8 mouse cellular contexts compared by ENCODE assay signal in the genomic region with DNA sequence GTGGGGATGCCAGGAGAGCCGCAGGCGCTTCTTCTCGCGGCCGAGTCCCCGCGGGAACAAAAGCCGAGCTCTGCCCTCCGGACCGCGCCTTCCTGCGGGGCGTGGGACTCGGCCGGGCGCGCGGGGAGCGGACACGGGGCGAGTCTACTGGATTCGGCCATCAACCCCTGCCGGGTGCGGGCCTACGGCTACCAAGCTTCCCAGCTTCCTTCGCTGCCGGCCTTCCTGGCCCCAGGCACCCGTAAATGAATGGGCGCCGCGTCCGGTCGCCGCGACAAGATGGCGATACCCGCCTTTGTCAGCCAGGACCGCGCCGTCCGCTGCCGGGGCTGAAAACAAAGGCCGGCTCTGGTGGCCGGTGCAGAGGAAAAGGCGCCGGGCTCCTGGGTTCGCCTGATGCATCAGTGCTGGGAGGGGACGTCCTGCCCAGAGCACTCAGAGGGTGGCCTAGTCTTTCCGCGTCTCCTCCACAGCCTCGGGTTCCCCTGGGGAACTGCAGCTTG. TPM values are rescaled to one million over a fixed set of nuclear protein-coding genes. Genes with fewer than 3 reads are reported as not detected.
DNase-seq lines count a peak whose midpoint lies in the region; ATAC-seq and TF ChIP-seq lines count a peak whose summit lies in the region.

No protein-coding gene starts in this region.

- no peak for TF ChIP-seq CTCF in CH12.LX (conservative IDR thresholded peaks at IDR 0.05 in 1 of 2, IDR thresholded peaks at IDR 0.05 in 1 of 2; ENCODE audit: low read depth in 2 of 2, low read length in 2 of 2)
- no peak for TF ChIP-seq CTCF in heart, postnatal 0 days (IDR thresholded peaks at IDR 0.05; ENCODE audit: low read depth)

- peak; percentile 41 for DNase-seq in CH12.LX (ENCODE audit: extremely low read depth)
- DNase-seq in adrenal gland, postnatal 10 days = peak; percentile 78
- DNase-seq in heart, postnatal 0 days (ENCODE audit: low spot score) = peak; percentile 51
- DNase-seq in kidney, postnatal 4 days = peak; percentile 73 to 80
- DNase-seq in lung, postnatal 10 days = peak; percentile 60
- DNase-seq in right cerebral cortex, adult 2 months (ENCODE audit: low spot score in 2 of 2) = peak; percentile 44 to 55
- peak; percentile 62 for DNase-seq in yolk sac, embryonic 10.5 days (ENCODE audit: low spot score)

- dilution Hi-C loops in CH12.LX (cut with MboI; ENCODE audit: extremely low pct_ligation_motif_present, extremely low pct_unique_long_range_greater_than_20kb, low sequenced_read_pairs) = no loop called here

- H3K9ac ChIP-seq in CH12.LX (ENCODE audit: insufficient read depth, low read depth) = peak overlapping the region; percentile 100
- peak overlapping the region; percentile 97 for H3K9ac ChIP-seq in heart, postnatal 0 days (replicated peaks; ENCODE audit: low read depth, low read length)

- no peak for TF ChIP-seq EP300 in CH12.LX (IDR thresholded peaks at IDR 0.05; ENCODE audit: low read length)
- TF ChIP-seq EP300 in heart, postnatal 0 days (IDR thresholded peaks at IDR 0.05; ENCODE audit: low read depth) = 0 out of 2 replicates have a peak, but pooled peaks have one; percentile 43

- peak overlapping the region; percentile 90 to 92 (median 91) for H3K4me3 ChIP-seq in CH12.LX (replicated peaks in 1 of 3; ENCODE audit: low read depth in 2 of 3, low read length in 2 of 3, poor library complexity in 1 of 3)
- H3K4me3 ChIP-seq in erythroblast, embryonic 14.5 days (replicated peaks) = peak overlapping the region; percentile 92
- peak overlapping the region; percentile 97 for H3K4me3 ChIP-seq in heart, postnatal 0 days (ENCODE audit: low read depth, low read length)

- peaks cover 57% of the 10 kb centered on the region for H3K79me2 ChIP-seq in CH12.LX (replicated peaks; ENCODE audit: control insufficient read depth, extremely low read depth, insufficient read depth, poor library complexity, severe bottlenecking)

- H3K36me3 ChIP-seq in CH12.LX (replicated peaks in 1 of 2; ENCODE audit: control insufficient read depth in 1 of 2, insufficient read depth in 1 of 2, low read length in 1 of 2) = peaks cover 0 to 15% of the 10 kb centered on the region in 2 experiments
- peaks cover 8% of the 10 kb centered on the region for H3K36me3 ChIP-seq in erythroblast, embryonic 14.5 days (ENCODE audit: control insufficient read depth)
- H3K36me3 ChIP-seq in heart, postnatal 0 days (replicated peaks; ENCODE audit: control insufficient read depth, insufficient read depth, low read length) = no peaks in the 10 kb centered on the region

- ATAC-seq in heart, postnatal 0 days (ENCODE audit: insufficient read depth, low read depth) = peak; percentile 6; the same call in 1 of the 2 replicates

- peak overlapping the region; percentile 68; the same call in 1 of the 2 replicates for H3K4me2 ChIP-seq in CH12.LX (ENCODE audit: insufficient read depth, low read depth, poor library complexity, severe bottlenecking)
- peak overlapping the region; percentile 93 for H3K4me2 ChIP-seq in heart, postnatal 0 days (ENCODE audit: low read depth, low read length)

- H3K9me3 ChIP-seq in CH12.LX (replicated peaks; ENCODE audit: low read length) = no peaks in the 10 kb centered on the region
- no peaks in the 10 kb centered on the region for H3K9me3 ChIP-seq in erythroblast, embryonic 14.5 days (ENCODE audit: control insufficient read depth, low read length)
- no peaks in the 10 kb centered on the region for H3K9me3 ChIP-seq in heart, postnatal 0 days (replicated peaks; ENCODE audit: control insufficient read depth, low read length)

- WGBS in heart, postnatal 0 days = under 1% methylated on average over 51 of the region's 51 CpGs

- no peaks in the 10 kb centered on the region for H3K27me3 ChIP-seq in CH12.LX (replicated peaks)
- H3K27me3 ChIP-seq in erythroblast, embryonic 14.5 days (ENCODE audit: control insufficient read depth) = no peaks in the 10 kb centered on the region
- no peaks in the 10 kb centered on the region for H3K27me3 ChIP-seq in heart, postnatal 0 days (ENCODE audit: control insufficient read depth, insufficient read depth, low read length)

- no peak for TF ChIP-seq RAD21 in CH12.LX (IDR thresholded peaks at IDR 0.05; ENCODE audit: low read depth, low read length)

- peak overlapping the region; percentile 60 for H3K27ac ChIP-seq in CH12.LX (ENCODE audit: insufficient read depth, low read depth)
- H3K27ac ChIP-seq in heart, postnatal 0 days (ENCODE audit: low read depth) = peak overlapping the region; percentile 93

- in situ Hi-C loops in CH12.LX (cut with MboI; ENCODE audit: low pct_ligation_motif_present, low pct_unique_long_range_greater_than_20kb, low sequenced_read_pairs) = no loop called here

- no peak for TF ChIP-seq POLR2A in CH12.LX (IDR thresholded peaks at IDR 0.05; ENCODE audit: low read depth, low read length)

- H3K4me1 ChIP-seq in CH12.LX (ENCODE audit: control insufficient read depth in 1 of 2, insufficient read depth in 2 of 2) = peaks cover 25 to 60% of the 10 kb centered on the region in 2 experiments
- H3K4me1 ChIP-seq in erythroblast, embryonic 14.5 days (ENCODE audit: control insufficient read depth) = peaks cover 76% of the 10 kb centered on the region
- peaks cover 60% of the 10 kb centered on the region for H3K4me1 ChIP-seq in heart, postnatal 0 days (ENCODE audit: control insufficient read depth, insufficient read depth)

TF ChIP-seq in CH12.LX, 34 proteins besides CTCF, POLR2A, EP300 and RAD21:
- TF ChIP-seq TCF12 (IDR thresholded peaks at IDR 0.05; ENCODE audit: low read depth, low read length) = 0 out of 2 replicates have a peak, but pooled peaks have one; percentile 13
- no peak for TF ChIP-seq MEF2A (IDR thresholded peaks at IDR 0.05; ENCODE audit: borderline replicate concordance, low read depth, low read length)
- no peak for TF ChIP-seq ZKSCAN1 (IDR thresholded peaks at IDR 0.05; ENCODE audit: borderline replicate concordance, low read depth, low read length)
- no peak for TF ChIP-seq SMC3 (IDR thresholded peaks at IDR 0.05; ENCODE audit: low read depth, low read length)
- no peak for TF ChIP-seq USF1 (IDR thresholded peaks at IDR 0.05; ENCODE audit: low read depth, low read length)
- no peak for TF ChIP-seq ZC3H11A (IDR thresholded peaks at IDR 0.05; ENCODE audit: low read depth, low read length)
- no peak for TF ChIP-seq MYC (IDR thresholded peaks at IDR 0.05; ENCODE audit: low read depth, low read length)
- TF ChIP-seq ZMIZ1 (IDR thresholded peaks at IDR 0.05; ENCODE audit: low read depth, low read length) = no peak
- TF ChIP-seq TBP (conservative IDR thresholded peaks at IDR 0.05; ENCODE audit: low read depth, low read length) = no peak
- TF ChIP-seq BHLHE40 (IDR thresholded peaks at IDR 0.05; ENCODE audit: low read depth, low read length) = no peak
- no peak for TF ChIP-seq GABPA (IDR thresholded peaks at IDR 0.05; ENCODE audit: insufficient replicate concordance, low read depth, low read length)
- TF ChIP-seq USF2 (conservative IDR thresholded peaks at IDR 0.05; ENCODE audit: low read depth, low read length) = no peak
- no peak for TF ChIP-seq RCOR1 (conservative IDR thresholded peaks at IDR 0.05; ENCODE audit: low read depth, low read length)
- TF ChIP-seq KAT2A (IDR thresholded peaks at IDR 0.05; ENCODE audit: insufficient replicate concordance, low read length) = no peak
- no peak for TF ChIP-seq ELF1 (IDR thresholded peaks at IDR 0.05; ENCODE audit: low read depth, low read length)
- TF ChIP-seq JUND (conservative IDR thresholded peaks at IDR 0.05; ENCODE audit: low read depth, low read length) = no peak
- TF ChIP-seq ETS1 (conservative IDR thresholded peaks at IDR 0.05; ENCODE audit: low read depth, low read length) = no peak
- no peak for TF ChIP-seq ZNF384 (IDR thresholded peaks at IDR 0.05; ENCODE audit: low read depth, low read length)
- no peak for TF ChIP-seq NRF1 (IDR thresholded peaks at IDR 0.05; ENCODE audit: low read depth, low read length)
- peak; percentile 42; the same call in 1 of the 2 replicates for TF ChIP-seq MXI1 (IDR thresholded peaks at IDR 0.05; ENCODE audit: low read depth, low read length)
- TF ChIP-seq UBTF (IDR thresholded peaks at IDR 0.05; ENCODE audit: low read depth, low read length) = peak; percentile 73
- no peak for TF ChIP-seq POLR2AphosphoS2 (IDR thresholded peaks at IDR 0.05; ENCODE audit: low read depth, low read length)
- TF ChIP-seq HCFC1 (IDR thresholded peaks at IDR 0.05; ENCODE audit: low read depth, low read length) = no peak
- TF ChIP-seq CHD1 (IDR thresholded peaks at IDR 0.05; ENCODE audit: low read depth, low read length) = no peak
- peak; percentile 15; the same call in 1 of the 2 replicates for TF ChIP-seq SIN3A (IDR thresholded peaks at IDR 0.05; ENCODE audit: low read length)
- no peak for TF ChIP-seq MAX (IDR thresholded peaks at IDR 0.05; ENCODE audit: low read length)
- TF ChIP-seq E2F4 (IDR thresholded peaks at IDR 0.05; ENCODE audit: insufficient replicate concordance, low read depth, low read length) = no peak
- no peak for TF ChIP-seq PAX5 (IDR thresholded peaks at IDR 0.05; ENCODE audit: low read length)
- TF ChIP-seq MAZ (IDR thresholded peaks at IDR 0.05; ENCODE audit: low read depth, low read length) = no peak
- no peak for TF ChIP-seq NELFE (IDR thresholded peaks at IDR 0.05; ENCODE audit: low read depth, low read length)

RNA-seq across cellular contexts. Expression of a gene that starts 1.0 kb away (rescaled TPM):
- total RNA-seq in CH12.LX (2012; rRNA removed) = 106 and 134 TPM in 2 replicates
- total RNA-seq in CH12.LX (2014; rRNA removed) = 72.8 and 88.0 TPM in 2 replicates
- polyA plus RNA-seq in CH12.LX (2012; ENCODE audit: insufficient read length, low read depth) = 407 and 450 TPM in 2 replicates
- 100 to 1,000 TPM; 375 to 395 TPM for total RNA-seq in adrenal gland, postnatal 10 days (2021)
- 2.4 and 2.9 TPM in 2 replicates for polyA plus RNA-seq in erythroblast, embryonic 14.5 days (2012)
- total RNA-seq in heart, postnatal 0 days (2014; rRNA removed; ENCODE audit: low replicate concordance) = 158 and 184 TPM in 2 replicates
- polyA plus RNA-seq in heart, postnatal 0 days (2015; fragmentation: Nextera tagmentation; extraction: Ambion mirVana) = 249 and 255 TPM in 2 replicates

RNA-seq across cellular contexts. Expression of a gene that starts 23.3 kb away (rescaled TPM):
- total RNA-seq in CH12.LX (2012; rRNA removed) (0.13 and 0.59 TPM in 2 replicates), CH12.LX (2014; rRNA removed) (not detected in 2 replicates)
- 0.34 TPM in 1 of 2 replicates, not detected in the other for polyA plus RNA-seq in CH12.LX (2012; ENCODE audit: insufficient read length, low read depth)
- 10 to 100 TPM; 14.9 to 17.5 TPM for total RNA-seq in adrenal gland, postnatal 10 days (2021)
- polyA plus RNA-seq in erythroblast, embryonic 14.5 days (2012) = not detected in 2 replicates
- not detected in 2 replicates for total RNA-seq in heart, postnatal 0 days (2014; rRNA removed; ENCODE audit: low replicate concordance)
- 0.12 TPM in 1 of 2 replicates, not detected in the other for polyA plus RNA-seq in heart, postnatal 0 days (2015; fragmentation: Nextera tagmentation; extraction: Ambion mirVana)

Comparison
In these comparisons a context has a peak if more than half of its experiments do, and no peak if none do; other contexts are left out.
1. Peak in every context shown above with its lines: DNase-seq, ATAC-seq, H3K4me3 ChIP-seq and H3K27ac ChIP-seq.
2. RNA of a gene that starts 23.3 kb away (total RNA-seq): 14.9 to 17.5 TPM in adrenal gland, postnatal 10 days; 0.13 to 0.59 TPM in CH12.LX and not detected in heart, postnatal 0 days; every median in the first group is over 4 times any median in the second.